Mouse (Mus musculus) hematopoietic stem cell, adult 5-6 weeks (primary cell): ENCODE results near the gene Prkce. TPM values are rescaled to one million over a fixed set of nuclear protein-coding genes. Genes with fewer than 3 reads are reported as not detected.
A peak's percentile ranks its signal among the peaks of the same experiment; 100 is the strongest.

Experiments
- ATAC-seq, 2 experiments: fragments of 125-278 bp in 1 of 2; replicated peaks in 1 of 2; 2 replicates each; pipeline ENCODE4 v1.8.0; 2016 to 2017; ENCODE audit warnings: inconsistent platforms in 2 of 2, mild to moderate bottlenecking in 2 of 2, moderate number of reproducible peaks in 2 of 2, low read depth in 1 of 2, moderate TSS enrichment in 1 of 2; ENCODE audit not compliant: low FRiP score in 2 of 2, poor library complexity in 2 of 2, severe bottlenecking in 2 of 2, insufficient read depth in 1 of 2, low TSS enrichment in 1 of 2
- total RNA-seq: library from RNA; stranded (forward); fragments of 172-1452, 232-1000 nt; gene quantifications from 2 replicates; pipeline ENCODE4 v1.2.3, GENCODE M21; 2017

Gene Prkce
- total RNA-seq, 1 experiment from 2014 or later: 15.4 TPM

- no peak for ATAC-seq
Observed at GRCm38 (mm10) chr17:86648856-86649435, 481.4 kb downstream of the Prkce start.

- ATAC-seq: no peak
Observed at GRCm38 (mm10) chr17:86650241-86650640, 482.7 kb downstream of the Prkce start.

GRCm38 (mm10) chr17:86651091-86651490, 483.5 kb downstream of the Prkce start:
- ATAC-seq: no peak

- no peak for ATAC-seq
Observed at GRCm38 (mm10) chr17:86652751-86653150, 485.2 kb downstream of the Prkce start.

GRCm38 (mm10) chr17:86656369-86656768, 488.8 kb downstream of the Prkce start:
- no peak for ATAC-seq

- no peak for ATAC-seq
Observed at GRCm38 (mm10) chr17:86662301-86662700, 494.7 kb downstream of the Prkce start.

- ATAC-seq: no peak
Observed at GRCm38 (mm10) chr17:86663471-86663870, 495.9 kb downstream of the Prkce start.

GRCm38 (mm10) chr17:86667836-86668600, 500.4 kb downstream of the Prkce start:
- ATAC-seq: peak; percentile 76 to 82

GRCm38 (mm10) chr17:86669641-86670373, 502.2 kb downstream of the Prkce start:
- no peak for ATAC-seq

GRCm38 (mm10) chr17:86670731-86671130, 503.1 kb downstream of the Prkce start:
- no peak for ATAC-seq

- no peak for ATAC-seq
Observed at GRCm38 (mm10) chr17:86674971-86675370, 507.4 kb downstream of the Prkce start.

GRCm38 (mm10) chr17:86676336-86676735, 508.8 kb downstream of the Prkce start:
- ATAC-seq: no peak

GRCm38 (mm10) chr17:86676909-86677308, 509.3 kb downstream of the Prkce start:
- ATAC-seq: no peak

GRCm38 (mm10) chr17:86685263-86685662, 517.7 kb downstream of the Prkce start:
- peak in 1 of 2 experiments; percentile 45; a peak in 3 of 4 replicates for ATAC-seq

- no peak for ATAC-seq
Observed at GRCm38 (mm10) chr17:86687021-86687420, 519.4 kb downstream of the Prkce start.

- ATAC-seq: no peak
Observed at GRCm38 (mm10) chr17:86690871-86691390, 523.3 kb downstream of the Prkce start.

- no peak for ATAC-seq
Observed at GRCm38 (mm10) chr17:86697751-86698150, 530.2 kb downstream of the Prkce start.

GRCm38 (mm10) chr17:86703336-86703735, 535.8 kb downstream of the Prkce start:
- ATAC-seq: no peak
